Mouse (Mus musculus) limb, embryonic 13.5 days (tissue): Measurements from ENCODE around the gene Pde4a. TPM values are rescaled to one million over a fixed set of nuclear protein-coding genes. Genes with fewer than 3 reads are reported as not detected.
A peak's percentile ranks its signal among the peaks of the same experiment; 100 is the strongest.

Experiments
- ATAC-seq: fragments of 200-750 bp; cut with Nextera tagmentation; 2 replicates; pipeline ENCODE4 v1.8.0; 2017; ENCODE audit warnings: low read depth, moderate number of reproducible peaks, moderate TSS enrichment; ENCODE audit not compliant: low FRiP score
- H3K27ac ChIP-seq: fragments of 300-500 bp; sonication (generic); 2 replicates; pipeline ENCODE4 v1.5.1; 2015; ENCODE audit warnings: inconsistent platforms, mild to moderate bottlenecking, moderate library complexity
- H3K27me3 ChIP-seq: fragments of 300-500 bp; sonication (generic); 2 replicates; pipeline ENCODE4 v1.6.1; 2015; ENCODE audit warnings: mild to moderate bottlenecking, inconsistent platforms
- H3K36me3 ChIP-seq: fragments of 300-500 bp; sonication (generic); 2 replicates; pipeline ENCODE4 v1.6.1; 2015; ENCODE audit warnings: inconsistent platforms, mild to moderate bottlenecking, moderate library complexity
- H3K4me1 ChIP-seq: fragments of 300-500 bp; sonication (generic); 2 replicates; pipeline ENCODE4 v1.6.1; 2015; ENCODE audit warnings: inconsistent platforms
- H3K4me2 ChIP-seq: fragments of 300-500 bp; sonication (generic); replicated peaks from 2 replicates; pipeline ENCODE4 v1.6.1; 2015; ENCODE audit warnings: inconsistent platforms, mild to moderate bottlenecking, moderate library complexity
- H3K4me3 ChIP-seq: fragments of 300-500 bp; sonication (generic); 2 replicates; pipeline ENCODE4 v1.5.1; 2015; ENCODE audit warnings: moderate library complexity, mild to moderate bottlenecking, inconsistent platforms
- H3K9ac ChIP-seq: fragments of 300-500 bp; sonication (generic); 2 replicates; pipeline ENCODE4 v1.6.1; 2015; ENCODE audit warnings: mild to moderate bottlenecking, inconsistent platforms
- H3K9me3 ChIP-seq: fragments of 300-500 bp; sonication (generic); 2 replicates; pipeline ENCODE4 v1.6.1; 2016; ENCODE audit warnings: inconsistent platforms
- WGBS: fragments of 180-500 bp; shearing (Covaris S2); methylation state at CpG from one replicate; pipeline ENCODE4 v1.1.7; 2015; 5-methylcytosine and 5-hydroxymethylcytosine counted together
- polyA plus RNA-seq: library from polyadenylated mRNA; unstranded; fragments of >200 nt; fragmentation: Nextera tagmentation; extraction: Ambion mirVana; gene quantifications from 2 replicates; pipeline ENCODE4 v1.2.1, GENCODE M21; 2015

Pde4a gene
- polyA plus RNA-seq, 1 experiment from 2014 or later = 6.1 TPM

DNA sequence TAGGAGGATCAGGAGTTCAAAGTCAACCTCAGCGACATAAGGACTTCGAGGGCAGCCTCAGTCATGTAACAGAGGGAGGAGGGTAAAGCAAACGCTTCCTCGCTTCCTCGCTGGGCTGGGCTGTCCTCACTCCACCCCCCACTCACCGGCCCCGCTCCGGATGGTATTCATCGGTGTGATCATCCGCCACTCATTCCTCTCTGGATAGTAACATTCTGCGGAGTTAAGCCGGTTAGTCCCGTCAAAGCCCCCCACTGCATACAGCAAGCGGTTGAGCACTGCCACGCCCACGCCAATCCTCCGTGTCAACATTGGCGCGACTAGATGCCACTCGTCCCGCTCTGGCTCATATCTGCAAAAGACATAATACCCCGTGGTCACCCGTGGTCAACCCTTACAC, 66.0 kb downstream of the Pde4a start:
- no peak overlapping the region for H3K4me2 ChIP-seq
- H3K36me3 ChIP-seq = peaks cover 77% of the 10 kb centered on the region
- H3K9ac ChIP-seq = no peak overlapping the region
- H3K27me3 ChIP-seq = no peaks in the 10 kb centered on the region
- no peak overlapping the region for H3K4me3 ChIP-seq
- H3K27ac ChIP-seq = no peak overlapping the region
- WGBS = 58% methylated on average over 23 of the region's 23 CpGs
- ATAC-seq = no peak
- H3K9me3 ChIP-seq = no peaks in the 10 kb centered on the region
- H3K4me1 ChIP-seq = peaks cover 16% of the 10 kb centered on the region

DNA sequence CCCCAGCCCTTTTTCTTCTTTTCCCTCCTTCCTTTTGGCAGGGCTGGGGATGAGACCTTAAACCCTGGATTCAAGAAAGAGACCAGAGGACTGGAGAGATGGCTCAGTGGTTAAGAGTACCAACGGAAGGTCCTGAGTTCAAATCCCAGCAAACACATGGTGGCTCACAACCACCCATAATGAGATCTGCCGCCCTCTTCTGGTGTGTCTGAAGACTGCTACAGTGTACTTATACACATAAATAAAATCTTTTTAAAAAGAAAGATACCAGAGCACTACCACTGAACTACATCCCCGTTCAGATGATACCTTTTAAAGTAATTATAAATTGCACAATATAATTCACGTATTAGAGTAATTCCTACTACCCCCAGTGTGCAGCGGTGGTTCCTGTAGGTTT, 67.4 kb downstream of the Pde4a start:
- H3K9ac ChIP-seq = no peak overlapping the region
- WGBS = 90% methylated on average over 5 of the region's 5 CpGs
- H3K9me3 ChIP-seq = no peaks in the 10 kb centered on the region
- H3K4me2 ChIP-seq = no peak overlapping the region
- no peak for ATAC-seq
- peaks cover 84% of the 10 kb centered on the region for H3K36me3 ChIP-seq
- H3K27me3 ChIP-seq = no peaks in the 10 kb centered on the region
- no peak overlapping the region for H3K4me3 ChIP-seq
- no peak overlapping the region for H3K27ac ChIP-seq
- H3K4me1 ChIP-seq = peaks cover 22% of the 10 kb centered on the region

DNA sequence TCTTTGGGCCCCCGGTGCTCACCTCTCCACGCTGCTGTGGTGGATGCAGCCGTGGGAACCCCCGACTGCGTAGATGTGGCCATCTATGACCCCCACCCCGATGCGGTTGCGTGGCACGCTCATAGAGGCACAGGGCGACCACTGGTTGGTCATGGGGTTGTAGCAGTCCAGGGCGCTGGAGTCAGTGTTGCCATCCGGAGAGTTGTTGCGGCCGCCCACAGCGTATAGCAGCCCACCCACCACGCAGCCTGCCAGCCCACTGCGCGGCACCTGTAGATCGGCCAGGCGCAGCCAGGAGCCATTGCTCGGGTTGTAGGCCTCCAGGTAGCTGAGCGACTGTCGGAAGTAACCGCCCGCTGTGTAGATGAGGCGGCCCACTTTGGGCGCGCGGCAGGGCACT, 67.9 kb downstream of the Pde4a start:
- H3K27me3 ChIP-seq = no peaks in the 10 kb centered on the region
- H3K4me1 ChIP-seq = peaks cover 19% of the 10 kb centered on the region
- no peak overlapping the region for H3K9ac ChIP-seq
- no peak overlapping the region for H3K4me2 ChIP-seq
- H3K9me3 ChIP-seq = no peaks in the 10 kb centered on the region
- no peak overlapping the region for H3K4me3 ChIP-seq
- no peak overlapping the region for H3K27ac ChIP-seq
- WGBS = 93% methylated on average over 29 of the region's 29 CpGs
- ATAC-seq = no peak
- peaks cover 84% of the 10 kb centered on the region for H3K36me3 ChIP-seq

DNA sequence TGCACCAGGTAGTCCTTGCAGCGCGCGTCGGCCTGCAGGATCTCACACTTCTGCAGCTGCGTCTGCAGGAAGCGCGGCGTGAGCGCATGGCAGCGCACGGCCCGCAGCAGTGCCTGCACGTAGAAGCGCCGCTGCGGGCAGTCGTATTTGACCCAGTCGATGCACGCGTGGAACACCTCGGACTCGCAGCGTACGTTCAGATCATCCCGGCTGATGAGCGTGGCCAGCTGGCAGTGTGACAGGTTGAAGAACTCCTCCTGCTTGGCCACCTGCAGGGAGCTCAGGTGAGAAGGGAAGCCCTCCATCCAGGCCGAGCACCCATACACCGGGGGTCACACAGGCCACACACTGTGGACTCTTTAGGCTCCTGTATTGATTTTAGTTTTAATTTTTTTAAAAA, 68.3 kb downstream of the Pde4a start:
- WGBS = 84% methylated on average over 28 of the region's 28 CpGs
- no peak overlapping the region for H3K4me2 ChIP-seq
- H3K9me3 ChIP-seq = no peaks in the 10 kb centered on the region

DNA sequence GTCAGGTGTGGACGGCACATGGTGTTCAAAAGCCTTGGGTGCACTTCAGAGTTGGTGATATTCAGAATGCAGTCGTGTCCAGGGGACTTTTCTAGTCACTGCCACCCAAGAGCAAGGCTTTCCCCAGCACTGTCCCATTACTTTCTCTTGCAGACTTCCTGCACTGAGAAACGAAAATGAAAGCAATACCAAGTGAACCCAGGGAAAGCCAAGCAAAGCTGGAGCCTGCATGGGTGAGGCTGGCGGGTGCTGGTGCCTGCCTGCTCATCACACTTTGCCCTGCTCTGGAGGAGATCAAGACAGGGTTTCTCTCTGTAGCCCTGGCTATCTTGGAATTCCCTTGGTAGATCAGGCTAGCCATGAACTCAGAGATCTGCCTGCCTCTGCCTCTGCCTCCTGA, 69.8 kb downstream of the Pde4a start:
- no peak overlapping the region for H3K4me2 ChIP-seq
- no peaks in the 10 kb centered on the region for H3K9me3 ChIP-seq
- ATAC-seq = no peak
- H3K27me3 ChIP-seq = no peaks in the 10 kb centered on the region
- 84% methylated on average over 4 of the region's 4 CpGs for WGBS
- H3K4me3 ChIP-seq = no peak overlapping the region
- peaks cover 24% of the 10 kb centered on the region for H3K4me1 ChIP-seq
- peaks cover 66% of the 10 kb centered on the region for H3K36me3 ChIP-seq
- H3K9ac ChIP-seq = no peak overlapping the region
- no peak overlapping the region for H3K27ac ChIP-seq

More for the DNA sequence above, 68.3 kb downstream of the Pde4a start:
- Histone ChIP-seq H3K9ac (no peak overlapping the region), H3K4me1 (peaks cover 19% of the 10 kb centered on the region), H3K36me3 (peaks cover 81% of the 10 kb centered on the region), H3K27ac (no peak overlapping the region), H3K27me3 (no peaks in the 10 kb centered on the region), H3K4me3 (no peak overlapping the region)
- no peak for ATAC-seq

DNA sequence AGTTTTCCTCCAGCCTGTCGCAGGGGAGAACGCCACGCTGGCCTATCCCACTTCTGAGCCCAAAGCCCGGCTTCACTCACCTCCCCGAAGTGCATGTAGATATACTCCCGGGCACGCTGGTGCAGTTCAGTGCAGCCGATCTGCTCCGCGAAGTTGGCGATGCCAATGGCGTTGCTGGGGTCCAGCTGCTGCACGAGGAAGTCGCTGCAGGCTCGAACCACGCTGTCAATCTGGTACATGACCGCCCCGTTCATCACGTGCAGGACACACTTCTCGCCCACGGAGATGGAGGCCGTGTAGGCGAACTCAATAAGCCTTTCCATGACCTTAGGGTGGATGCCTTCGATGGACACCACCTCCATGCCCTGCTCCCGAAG, 71.5 kb downstream of the Pde4a start:
- ATAC-seq = no peak
- peak overlapping the region; percentile 72 for H3K4me2 ChIP-seq
- H3K36me3 ChIP-seq = peaks cover 50% of the 10 kb centered on the region
- 88% methylated on average over 25 of the region's 25 CpGs for WGBS
- peaks cover 24% of the 10 kb centered on the region for H3K4me1 ChIP-seq
- peak overlapping the region; percentile 95; the same call in 1 of the 2 replicates for H3K27ac ChIP-seq
- no peaks in the 10 kb centered on the region for H3K9me3 ChIP-seq
- H3K9ac ChIP-seq = peak overlapping the region; percentile 93
- peak overlapping the region; percentile 78 for H3K4me3 ChIP-seq
- H3K27me3 ChIP-seq = peaks cover 4% of the 10 kb centered on the region

DNA sequence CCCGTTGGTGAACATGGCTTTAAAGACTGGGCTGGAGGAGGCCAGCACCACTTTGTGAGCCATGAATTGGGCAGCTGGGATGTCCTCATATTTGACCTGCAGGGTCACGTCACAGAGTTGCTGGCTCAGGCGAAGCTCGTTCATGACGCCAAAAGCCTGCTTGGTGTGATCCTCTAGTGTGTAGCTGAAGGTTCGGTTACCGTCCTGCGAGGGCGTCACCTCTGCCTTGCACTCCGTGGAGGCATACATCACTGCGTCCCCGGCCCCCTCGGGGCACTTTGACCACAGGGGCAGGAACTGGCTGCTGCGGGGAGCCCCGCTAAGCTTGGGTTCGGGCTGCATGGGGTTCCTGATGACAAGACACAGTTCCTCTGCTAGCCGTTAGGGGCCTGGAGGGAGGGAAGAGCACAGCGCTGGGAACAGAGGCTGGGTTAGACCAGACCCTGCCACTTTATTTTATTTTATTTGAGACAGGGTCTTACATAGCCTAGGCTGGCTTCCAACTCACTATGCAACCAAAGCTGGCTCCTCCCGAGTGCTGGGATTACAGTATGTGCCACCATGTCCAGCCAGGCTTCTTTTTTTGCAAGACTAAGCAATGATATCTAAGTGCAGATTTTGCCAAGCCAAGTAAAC, 72.0 kb downstream of the Pde4a start:
- Histone ChIP-seq H3K36me3 (peaks cover 45% of the 10 kb centered on the region), H3K4me2 (peak overlapping the region; percentile 72), H3K27ac (peak overlapping the region; percentile 95), H3K4me3 (peak overlapping the region; percentile 78), H3K4me1 (peaks cover 24% of the 10 kb centered on the region), H3K27me3 (peaks cover 9% of the 10 kb centered on the region), H3K9me3 (no peaks in the 10 kb centered on the region), H3K9ac (peak overlapping the region; percentile 93)
- 23% methylated on average over 19 of the region's 19 CpGs for WGBS
- peak; percentile 34 for ATAC-seq

DNA sequence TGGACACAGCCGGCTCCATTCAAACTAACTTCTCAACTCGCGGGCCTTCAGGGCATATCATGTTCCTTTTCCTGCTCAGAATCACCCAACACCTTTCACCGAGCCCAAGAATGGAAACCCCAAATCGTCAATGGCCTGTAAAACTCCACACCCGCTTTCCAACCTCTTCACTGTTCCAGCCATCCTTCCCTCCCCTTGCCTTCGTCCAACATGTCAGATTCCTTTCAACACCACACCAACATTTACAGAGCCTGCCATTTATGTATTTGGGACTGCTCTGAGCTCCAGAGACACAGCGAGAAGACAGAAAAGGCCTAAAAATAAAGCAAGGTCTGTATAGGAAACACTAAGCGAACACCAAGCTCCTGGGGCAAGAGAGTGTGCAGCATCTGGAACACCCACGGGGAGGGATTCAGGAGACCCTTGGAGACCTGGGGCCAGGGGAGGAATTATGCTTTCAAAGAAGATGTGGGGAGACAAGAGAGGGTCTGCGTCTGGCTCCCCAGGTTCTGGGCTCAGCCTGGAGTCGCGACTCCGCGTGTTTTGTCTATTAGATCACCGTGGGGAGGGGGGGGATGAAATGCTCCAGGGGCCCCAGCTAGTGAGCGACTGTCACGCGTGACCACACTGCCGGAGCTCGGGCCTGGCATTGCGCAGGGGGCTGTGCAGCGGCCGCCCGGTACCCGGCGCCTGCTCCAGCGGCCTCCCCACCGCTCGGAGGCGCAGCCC, 72.7 kb downstream of the Pde4a start:
- peak; percentile 38 for ATAC-seq
- Histone ChIP-seq H3K4me1 (peaks cover 24% of the 10 kb centered on the region), H3K27me3 (peaks cover 16% of the 10 kb centered on the region), H3K36me3 (peaks cover 38% of the 10 kb centered on the region), H3K4me2 (peak overlapping the region; percentile 72), H3K27ac (peak overlapping the region; percentile 95), H3K4me3 (peak overlapping the region; percentile 78), H3K9me3 (no peaks in the 10 kb centered on the region; the same call in 1 of the 2 replicates), H3K9ac (peak overlapping the region; percentile 93)
- under 1% methylated on average over 31 of the region's 31 CpGs for WGBS

DNA sequence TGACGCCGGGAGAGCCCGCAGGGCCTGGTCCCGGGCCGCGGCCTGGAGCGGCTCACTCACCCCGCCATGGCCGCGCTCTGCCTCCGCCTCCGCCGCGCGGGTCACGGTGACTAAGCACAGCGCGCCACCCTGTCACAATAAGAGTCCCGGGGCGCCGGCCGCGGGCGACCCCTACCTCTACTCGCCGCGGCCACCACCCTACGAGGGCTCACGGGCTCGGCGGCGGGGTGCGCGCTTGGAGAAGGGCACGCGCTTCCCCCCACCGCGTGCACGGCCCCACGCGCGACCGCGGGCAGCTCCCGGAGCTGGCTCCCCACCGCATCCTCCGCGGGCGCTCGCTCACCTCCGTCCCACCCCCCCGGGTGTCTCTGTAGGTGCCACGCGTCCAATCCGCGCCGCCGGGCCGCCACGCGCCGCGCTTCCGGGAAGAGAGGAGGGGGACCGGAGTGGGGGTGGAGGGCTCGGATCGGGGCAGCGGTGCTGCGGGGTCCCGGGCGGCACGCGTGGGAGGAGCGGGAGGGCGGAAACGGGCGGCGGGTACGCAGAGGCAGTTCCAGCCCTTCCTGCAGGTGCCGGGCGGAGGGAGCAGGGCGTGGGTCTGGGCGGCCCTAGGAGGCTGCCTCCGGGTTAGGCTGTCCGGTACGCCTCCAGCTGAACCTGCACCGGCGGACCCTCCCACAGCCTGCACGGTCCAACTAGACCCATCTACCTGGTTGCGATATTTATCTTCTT, 73.4 kb downstream of the Pde4a start, which contains the start of gene Keap1:
Gene Keap1, minus strand, starts transcription at position 629 of the 732 bp plus-strand sequence.
- WGBS = under 1% methylated on average over 59 of the region's 90 CpGs
- Histone ChIP-seq H3K9me3 (no peaks in the 10 kb centered on the region; the same call in 1 of the 2 replicates), H3K27ac (peak within 1 kb of the TSS; percentile 95), H3K36me3 (peaks cover 31% of the 10 kb centered on the region), H3K4me2 (peak within 1 kb of the TSS; percentile 72), H3K27me3 (peaks cover 23% of the 10 kb centered on the region), H3K4me3 (peak within 1 kb of the TSS; percentile 78), H3K4me1 (peaks cover 28% of the 10 kb centered on the region), H3K9ac (peak within 1 kb of the TSS; percentile 93)
- ATAC-seq = peak; percentile 81

DNA sequence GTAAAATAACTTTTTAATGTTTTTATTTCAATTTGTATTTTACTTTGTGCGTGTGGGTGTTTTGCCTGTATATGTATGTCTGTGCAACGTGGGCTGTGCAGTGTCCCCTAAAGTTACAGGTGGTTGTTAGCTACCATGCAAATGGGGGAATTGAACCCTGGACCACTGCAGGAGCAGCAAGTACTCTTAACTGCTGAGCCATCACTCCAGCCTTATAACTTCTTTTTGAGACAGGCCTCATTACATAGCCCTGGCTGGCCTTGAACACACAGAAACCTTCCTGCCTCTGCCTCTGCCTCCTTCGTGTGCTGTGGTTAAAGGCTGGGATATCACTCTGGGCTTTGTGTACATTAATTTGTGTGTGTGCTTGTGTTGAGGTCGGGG, 73.9 kb downstream of the Pde4a start:
- no peak for ATAC-seq
- peak overlapping the region; percentile 93 for H3K9ac ChIP-seq
- no peaks in the 10 kb centered on the region; the same call in 1 of the 2 replicates for H3K9me3 ChIP-seq
- H3K27ac ChIP-seq = peak overlapping the region; percentile 95
- peaks cover 25% of the 10 kb centered on the region for H3K36me3 ChIP-seq
- peak overlapping the region; percentile 78 for H3K4me3 ChIP-seq
- peak overlapping the region; percentile 72 for H3K4me2 ChIP-seq
- H3K27me3 ChIP-seq = peaks cover 29% of the 10 kb centered on the region
- WGBS = 50% methylated on average over 4 of the region's 4 CpGs
- peaks cover 34% of the 10 kb centered on the region for H3K4me1 ChIP-seq

DNA sequence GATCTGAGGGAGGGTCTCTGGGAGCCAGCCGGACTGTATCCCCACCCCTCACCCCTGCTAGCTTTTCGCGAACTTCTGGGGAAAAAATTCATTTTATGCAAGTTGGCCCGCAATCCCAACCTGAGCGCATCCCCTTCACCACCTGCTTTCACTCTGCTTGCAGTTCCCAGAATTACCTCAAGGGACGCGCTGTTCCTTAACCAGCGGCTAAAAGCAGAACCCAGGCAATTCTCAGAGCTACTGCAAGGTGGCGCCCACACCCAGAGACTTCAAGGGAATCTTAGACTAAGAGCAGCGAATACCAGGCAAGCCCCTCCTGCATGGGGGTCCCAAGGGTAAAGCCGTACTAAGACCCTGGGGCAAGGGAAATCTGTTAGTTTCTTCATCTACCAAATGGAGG, 75.8 kb downstream of the Pde4a start:
- no peak overlapping the region for H3K4me3 ChIP-seq
- H3K27ac ChIP-seq = no peak overlapping the region
- peaks cover 42% of the 10 kb centered on the region for H3K4me1 ChIP-seq
- H3K36me3 ChIP-seq = peaks cover 8% of the 10 kb centered on the region; the same call in 1 of the 2 replicates
- WGBS = 5% methylated on average over 11 of the region's 11 CpGs
- peaks cover 48% of the 10 kb centered on the region for H3K27me3 ChIP-seq
- no peak overlapping the region for H3K4me2 ChIP-seq
- no peak for ATAC-seq
- H3K9ac ChIP-seq = no peak overlapping the region
- no peaks in the 10 kb centered on the region; the same call in 1 of the 2 replicates for H3K9me3 ChIP-seq
